Mouse (Mus musculus) liver, embryonic 16.5 days (tissue): Measurements from ENCODE around the gene Zfp512b. TPM values are rescaled to one million over a fixed set of nuclear protein-coding genes. Genes with fewer than 3 reads are reported as not detected.

Experiments
- ATAC-seq: fragments of 200-750 bp; cut with Nextera tagmentation; 2 replicates; pipeline ENCODE4 v1.8.0; 2017; ENCODE audit warnings: low read depth, mild to moderate bottlenecking, moderate number of reproducible peaks, moderate library complexity
- H3K27ac ChIP-seq: fragments of 300-500 bp; sonication (generic); 2 replicates; pipeline ENCODE4 v1.5.1; 2014; ENCODE audit warnings: mild to moderate bottlenecking, low read length
- H3K27me3 ChIP-seq: fragments of 300-500 bp; sonication (generic); 2 replicates; pipeline ENCODE4 v1.6.1; 2014; ENCODE audit warnings: low read depth, low read length, mixed read lengths; ENCODE audit not compliant: control insufficient read depth, insufficient read depth
- H3K36me3 ChIP-seq: fragments of 300-500 bp; sonication (generic); 2 replicates; pipeline ENCODE4 v1.6.1; 2014; ENCODE audit warnings: mild to moderate bottlenecking; ENCODE audit not compliant: control insufficient read depth, insufficient read depth
- H3K4me1 ChIP-seq: fragments of 300-500 bp; sonication (generic); 2 replicates; pipeline ENCODE4 v1.6.1; 2014; ENCODE audit warnings: low read depth, low read length, mixed read lengths; ENCODE audit not compliant: control insufficient read depth
- H3K4me2 ChIP-seq: fragments of 300-500 bp; sonication (generic); 2 replicates; pipeline ENCODE4 v1.6.1; 2014; ENCODE audit warnings: low read depth, low read length, mixed read lengths
- H3K4me3 ChIP-seq: fragments of 300-500 bp; sonication (generic); 2 replicates; pipeline ENCODE4 v1.5.1; 2014; ENCODE audit warnings: low read depth, mild to moderate bottlenecking, low read length
- H3K9ac ChIP-seq: fragments of 300-500 bp; sonication (generic); 2 replicates; pipeline ENCODE4 v1.6.1; 2014; ENCODE audit warnings: low read depth, low read length
- H3K9me3 ChIP-seq: fragments of 300-500 bp; sonication (generic); replicated peaks from 2 replicates; pipeline ENCODE4 v1.6.1; 2016; ENCODE audit warnings: low read length; ENCODE audit not compliant: control insufficient read depth
- WGBS: fragments of 180-500 bp; shearing (Covaris S2); extraction: QIAGEN DNeasy Blood & Tissue Kit; methylation state at CpG from one replicate; pipeline ENCODE4 v1.1.7; 2014; ENCODE audit not compliant: insufficient replicate concordance; 5-methylcytosine and 5-hydroxymethylcytosine counted together
- polyA plus RNA-seq: library from polyadenylated mRNA; unstranded; fragments of >200 nt; fragmentation: Nextera tagmentation; extraction: Ambion mirVana; gene quantifications from 2 replicates; pipeline ENCODE4 v1.2.1, GENCODE M21; 2015

Zfp512b gene
- polyA plus RNA-seq, 1 experiment from 2014 or later, result 7.6 TPM

DNA sequence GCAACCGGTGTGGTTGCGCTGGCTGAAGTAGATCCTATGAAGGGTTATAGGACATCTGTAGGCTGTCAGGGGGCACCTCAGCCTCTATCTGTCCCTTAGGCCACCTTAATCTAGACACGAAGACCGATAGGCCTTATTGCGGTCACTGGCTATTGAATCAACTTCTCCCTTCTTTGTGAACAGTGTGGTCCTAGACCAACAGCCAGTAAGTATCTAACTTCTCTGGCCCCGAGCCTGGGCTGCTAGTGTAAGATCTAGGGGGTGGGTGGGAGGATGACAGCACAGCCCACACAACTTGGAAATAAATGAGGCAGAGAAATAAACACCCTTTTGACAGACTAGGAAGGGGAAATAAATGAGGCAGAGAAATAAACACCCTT is 429 bp upstream of the Zfp512b start:
- WGBS, result 2% methylated on average over 6 of the region's 6 CpGs
- peak overlapping the region; percentile 82 for H3K27ac ChIP-seq
- H3K4me1 ChIP-seq, result peaks cover 31% of the 10 kb centered on the region
- H3K9ac ChIP-seq, result peak overlapping the region; percentile 83
- H3K27me3 ChIP-seq, result peaks cover 2% of the 10 kb centered on the region
- peak; percentile 14; the same call in 1 of the 2 replicates for ATAC-seq
- H3K36me3 ChIP-seq, result peaks cover 8% of the 10 kb centered on the region
- H3K4me3 ChIP-seq, result peak overlapping the region; percentile 85
- H3K4me2 ChIP-seq, result peak overlapping the region; percentile 93
- H3K9me3 ChIP-seq, result no peaks in the 10 kb centered on the region

DNA sequence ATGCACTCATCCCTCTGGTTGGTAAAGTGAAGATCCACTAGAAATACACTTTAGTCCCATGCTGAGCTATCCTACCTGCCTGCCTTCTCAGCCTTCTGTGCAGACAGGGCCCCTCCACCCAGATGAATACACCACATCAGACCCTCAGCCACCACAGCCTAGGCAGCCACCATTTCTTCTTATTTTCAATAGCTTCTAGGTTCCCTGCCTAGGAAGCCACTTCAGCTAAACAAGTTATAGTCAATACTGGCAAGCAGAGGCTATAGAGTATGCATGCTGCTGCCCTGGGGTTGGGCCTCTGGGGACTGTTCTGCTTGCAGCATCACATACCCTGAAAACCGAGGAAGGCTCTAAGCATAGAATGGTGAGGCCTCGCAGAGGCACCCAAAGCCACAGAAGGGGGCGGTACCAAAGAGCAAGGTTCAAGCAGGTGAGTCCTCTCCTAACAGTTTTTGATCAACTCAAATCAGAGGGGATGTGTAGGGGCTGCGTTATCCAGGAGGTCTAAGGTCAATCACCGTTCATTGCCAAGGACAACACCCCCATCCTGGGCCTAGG is 996 bp downstream of the Zfp512b start, which contains the start of gene Prpf6:
Gene Prpf6 (plus strand): TSS at position 341 of the 558 bp plus-strand sequence.
- 11% methylated on average over 5 of the region's 5 CpGs for WGBS
- H3K4me2 ChIP-seq, result peak within 1 kb of the TSS; percentile 93
- H3K4me1 ChIP-seq, result peaks cover 30% of the 10 kb centered on the region
- H3K27ac ChIP-seq, result peak within 1 kb of the TSS; percentile 82
- H3K27me3 ChIP-seq, result no peaks in the 10 kb centered on the region
- peak within 1 kb of the TSS; percentile 83 for H3K9ac ChIP-seq
- H3K36me3 ChIP-seq, result peaks cover 11% of the 10 kb centered on the region
- H3K9me3 ChIP-seq, result no peaks in the 10 kb centered on the region
- peak within 1 kb of the TSS; percentile 85 for H3K4me3 ChIP-seq
- peak; percentile 23 for ATAC-seq

DNA sequence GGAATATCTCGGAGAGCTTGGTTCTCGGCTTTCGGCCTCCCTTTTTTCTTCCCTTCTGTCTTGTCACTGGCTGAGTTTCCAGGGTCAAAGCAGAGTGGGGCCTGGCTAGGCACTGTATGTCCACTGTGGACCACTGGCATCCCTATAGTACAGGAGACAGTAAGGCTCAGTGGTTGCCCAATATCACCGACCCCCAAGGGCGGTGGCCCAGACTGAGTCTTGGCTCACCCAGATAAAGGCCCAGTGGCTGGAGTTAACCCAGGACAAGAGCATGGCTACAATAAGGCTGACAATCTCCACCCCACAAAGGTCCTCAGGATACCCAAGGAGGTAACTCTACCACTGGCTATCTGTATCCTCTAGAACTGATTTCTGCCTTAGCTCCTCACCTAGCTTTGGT is 2.1 kb downstream of the Zfp512b start:
- ATAC-seq, result no peak
- 71% methylated on average over 5 of the region's 5 CpGs for WGBS
- Histone ChIP-seq H3K9me3 (no peaks in the 10 kb centered on the region), H3K4me2 (no peak overlapping the region), H3K9ac (no peak overlapping the region), H3K4me1 (peaks cover 30% of the 10 kb centered on the region), H3K36me3 (peaks cover 12% of the 10 kb centered on the region), H3K27me3 (no peaks in the 10 kb centered on the region), H3K4me3 (no peak overlapping the region), H3K27ac (no peak overlapping the region)

DNA sequence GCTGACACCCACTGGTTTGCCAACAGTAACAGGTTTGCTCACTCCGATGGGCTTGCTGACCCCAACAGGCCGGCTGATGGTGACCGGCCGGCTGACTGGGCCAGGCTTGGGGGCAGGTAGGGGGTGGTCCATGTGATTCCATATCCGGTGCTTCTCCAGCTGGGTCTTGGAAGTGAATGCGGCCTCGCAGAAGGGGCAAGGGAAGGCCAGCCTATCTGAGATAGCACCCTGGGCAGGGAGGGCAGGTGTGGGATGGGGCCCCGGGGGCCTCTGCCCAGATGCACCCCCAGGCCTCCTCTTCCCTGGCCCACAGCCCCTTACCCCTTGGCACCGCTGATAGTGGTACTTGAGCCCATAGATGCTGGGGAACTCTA is 2.9 kb downstream of the Zfp512b start:
- no peak overlapping the region for H3K9ac ChIP-seq
- 80% methylated on average over 9 of the region's 9 CpGs for WGBS
- no peak for ATAC-seq
- H3K27me3 ChIP-seq, result no peaks in the 10 kb centered on the region
- no peak overlapping the region for H3K27ac ChIP-seq
- peaks cover 30% of the 10 kb centered on the region for H3K4me1 ChIP-seq
- no peak overlapping the region for H3K4me2 ChIP-seq
- no peaks in the 10 kb centered on the region for H3K9me3 ChIP-seq
- peaks cover 12% of the 10 kb centered on the region for H3K36me3 ChIP-seq
- no peak overlapping the region for H3K4me3 ChIP-seq

DNA sequence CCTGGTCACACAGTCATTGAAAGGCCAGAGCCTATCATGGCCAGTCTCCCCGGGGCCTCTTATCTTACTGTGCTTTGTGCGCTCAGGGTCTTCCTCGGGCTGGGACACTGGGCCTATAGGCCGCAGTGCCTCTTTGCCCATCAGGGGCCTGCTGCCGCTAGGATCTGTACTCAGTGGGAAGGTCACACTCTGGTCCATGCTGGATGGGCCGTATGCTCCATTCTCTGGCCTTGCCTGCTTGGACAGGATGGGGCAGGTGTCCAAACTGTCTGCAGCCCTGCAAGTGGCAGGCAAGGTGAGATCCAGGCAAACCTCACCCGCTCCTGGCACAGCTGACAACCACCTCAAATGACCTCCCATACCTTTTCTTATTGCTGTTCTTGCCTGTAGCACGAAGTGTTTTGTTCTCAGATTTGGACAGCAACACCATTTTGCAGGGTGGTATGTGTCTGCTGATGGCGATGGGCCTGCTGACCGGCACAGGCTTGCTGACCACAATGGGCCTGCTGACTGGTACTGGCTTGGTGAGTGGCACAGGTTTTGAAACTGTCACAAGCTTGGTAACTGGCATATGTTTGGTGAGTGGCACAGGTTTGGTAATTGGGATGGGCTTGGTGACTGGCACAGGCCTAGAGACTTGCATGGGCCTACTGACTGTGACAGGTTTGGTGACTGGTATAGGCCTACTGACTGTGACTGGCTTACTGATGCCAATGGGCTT is 3.4 kb downstream of the Zfp512b start:
- Histone ChIP-seq H3K27ac (no peak overlapping the region), H3K4me1 (peaks cover 30% of the 10 kb centered on the region), H3K9ac (no peak overlapping the region), H3K4me2 (no peak overlapping the region), H3K36me3 (peaks cover 12% of the 10 kb centered on the region), H3K27me3 (no peaks in the 10 kb centered on the region), H3K4me3 (no peak overlapping the region), H3K9me3 (no peaks in the 10 kb centered on the region)
- 71% methylated on average over 10 of the region's 10 CpGs for WGBS
- ATAC-seq, result no peak

DNA sequence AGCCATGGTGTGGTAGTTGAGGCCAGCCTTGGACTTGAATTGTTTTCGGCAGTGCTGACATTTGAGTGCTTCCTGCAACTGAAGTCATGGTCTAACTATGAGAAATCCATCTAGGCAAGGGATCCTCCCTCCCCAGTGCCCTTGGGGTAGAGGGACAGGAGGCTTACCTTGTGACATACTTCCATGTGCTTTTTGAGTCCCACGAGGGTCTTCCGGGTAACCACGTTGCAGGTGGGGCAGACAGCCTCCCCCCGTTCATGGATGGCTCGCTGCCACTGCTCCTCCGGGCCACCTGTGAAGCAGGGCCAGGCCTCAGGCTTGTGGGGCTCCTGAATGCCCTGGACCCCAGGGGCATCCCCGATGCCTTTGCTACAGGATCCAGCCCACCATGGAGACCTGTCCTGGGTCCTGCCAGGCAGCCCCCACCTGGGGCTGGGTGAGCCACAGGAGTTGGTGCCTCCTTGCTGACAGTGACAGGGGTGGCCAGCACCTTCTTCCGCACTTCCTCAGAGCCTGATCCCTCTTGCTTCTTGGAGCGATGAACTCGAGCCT is 4.3 kb downstream of the Zfp512b start:
- no peak overlapping the region for H3K27ac ChIP-seq
- no peak overlapping the region for H3K9ac ChIP-seq
- H3K9me3 ChIP-seq, result no peaks in the 10 kb centered on the region
- no peaks in the 10 kb centered on the region for H3K27me3 ChIP-seq
- no peak for ATAC-seq
- peaks cover 12% of the 10 kb centered on the region for H3K36me3 ChIP-seq
- 78% methylated on average over 11 of the region's 11 CpGs for WGBS
- peaks cover 30% of the 10 kb centered on the region for H3K4me1 ChIP-seq
- no peak overlapping the region for H3K4me2 ChIP-seq
- H3K4me3 ChIP-seq, result no peak overlapping the region

DNA sequence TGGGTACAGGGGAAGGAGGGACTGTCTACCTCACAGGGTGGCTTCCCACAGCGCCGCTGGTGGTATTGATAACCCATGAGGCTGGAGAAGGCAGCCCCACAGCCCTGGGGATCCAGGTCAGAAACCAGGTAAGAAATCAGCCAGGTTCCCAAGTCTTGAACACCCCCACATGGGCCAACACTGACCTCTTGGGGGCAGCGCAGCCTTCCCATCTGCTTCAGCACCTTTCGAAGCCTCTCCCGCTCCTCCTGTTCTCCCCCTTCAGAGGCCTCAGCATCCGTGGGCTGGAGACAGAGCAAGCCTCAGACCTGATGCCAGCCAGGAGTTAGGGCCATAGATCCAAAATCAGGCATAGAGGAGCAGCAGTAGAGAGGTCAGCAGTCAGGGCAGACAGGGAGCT is 4.8 kb downstream of the Zfp512b start:
- no peak overlapping the region for H3K9ac ChIP-seq
- ATAC-seq, result no peak
- H3K4me3 ChIP-seq, result no peak overlapping the region
- H3K36me3 ChIP-seq, result peaks cover 12% of the 10 kb centered on the region
- H3K27me3 ChIP-seq, result no peaks in the 10 kb centered on the region
- 74% methylated on average over 6 of the region's 6 CpGs for WGBS
- H3K9me3 ChIP-seq, result no peaks in the 10 kb centered on the region
- H3K4me1 ChIP-seq, result peaks cover 28% of the 10 kb centered on the region
- no peak overlapping the region for H3K4me2 ChIP-seq
- no peak overlapping the region for H3K27ac ChIP-seq

DNA sequence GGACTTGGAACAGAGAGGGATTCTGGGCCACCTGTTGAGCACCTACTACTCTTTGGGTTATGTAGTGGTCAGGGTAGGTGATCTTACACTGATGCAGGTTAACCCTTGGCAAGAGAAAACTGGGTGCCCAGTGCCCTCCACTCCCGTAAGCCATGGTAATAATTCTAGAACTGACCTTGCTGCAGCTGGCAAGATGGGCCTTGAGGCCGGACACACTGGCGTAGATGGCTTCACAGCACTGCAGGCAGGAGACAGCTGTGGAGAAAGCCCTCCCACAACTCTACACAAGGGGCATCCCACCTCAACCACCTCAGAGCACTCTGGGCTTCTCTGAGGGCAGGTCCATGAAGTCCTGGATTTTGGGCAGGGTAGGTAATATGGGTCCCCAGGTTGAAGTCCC is 6.5 kb downstream of the Zfp512b start:
- Histone ChIP-seq H3K4me3 (no peak overlapping the region), H3K9me3 (no peaks in the 10 kb centered on the region), H3K27ac (no peak overlapping the region), H3K27me3 (no peaks in the 10 kb centered on the region), H3K4me2 (no peak overlapping the region), H3K36me3 (peaks cover 12% of the 10 kb centered on the region), H3K9ac (no peak overlapping the region), H3K4me1 (peaks cover 19% of the 10 kb centered on the region)
- 73% methylated on average over 3 of the region's 3 CpGs for WGBS
- ATAC-seq, result no peak

DNA sequence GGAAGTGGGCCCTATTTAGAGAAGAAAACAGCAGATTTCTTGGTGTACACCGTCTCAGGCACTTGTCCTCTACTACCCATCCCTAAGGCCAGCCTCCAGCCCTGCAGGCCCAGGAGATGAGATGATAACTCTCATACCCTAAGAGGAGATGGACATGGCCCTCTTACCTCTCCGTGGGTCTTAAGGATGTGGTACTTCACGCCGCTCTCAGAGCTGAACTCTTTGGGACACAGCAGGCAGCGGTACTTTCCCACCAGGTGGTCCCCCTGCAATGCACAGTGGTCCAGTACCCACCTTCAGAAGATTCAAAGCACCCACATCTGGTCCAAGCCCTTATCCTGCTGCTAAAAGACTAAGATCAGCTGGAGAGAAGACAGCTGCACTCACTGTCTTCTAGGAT is 7.1 kb downstream of the Zfp512b start:
- Histone ChIP-seq H3K4me2 (no peak overlapping the region), H3K4me1 (peaks cover 16% of the 10 kb centered on the region), H3K27me3 (no peaks in the 10 kb centered on the region), H3K9me3 (no peaks in the 10 kb centered on the region), H3K36me3 (peaks cover 12% of the 10 kb centered on the region), H3K27ac (no peak overlapping the region), H3K9ac (no peak overlapping the region), H3K4me3 (no peak overlapping the region)
- no peak for ATAC-seq
- WGBS, result 75% methylated on average over 5 of the region's 5 CpGs
